Mouse (Mus musculus) right cerebral cortex, postnatal 14 days (tissue): ENCODE data around the gene Prrc2b.
A peak's percentile ranks its signal among the peaks of the same experiment; 100 is the strongest.

Experiments
- DNase-seq: peaks from one replicate; pipeline ENCODE4 v3.0.0; 2022

Gene Prrc2b

DNA sequence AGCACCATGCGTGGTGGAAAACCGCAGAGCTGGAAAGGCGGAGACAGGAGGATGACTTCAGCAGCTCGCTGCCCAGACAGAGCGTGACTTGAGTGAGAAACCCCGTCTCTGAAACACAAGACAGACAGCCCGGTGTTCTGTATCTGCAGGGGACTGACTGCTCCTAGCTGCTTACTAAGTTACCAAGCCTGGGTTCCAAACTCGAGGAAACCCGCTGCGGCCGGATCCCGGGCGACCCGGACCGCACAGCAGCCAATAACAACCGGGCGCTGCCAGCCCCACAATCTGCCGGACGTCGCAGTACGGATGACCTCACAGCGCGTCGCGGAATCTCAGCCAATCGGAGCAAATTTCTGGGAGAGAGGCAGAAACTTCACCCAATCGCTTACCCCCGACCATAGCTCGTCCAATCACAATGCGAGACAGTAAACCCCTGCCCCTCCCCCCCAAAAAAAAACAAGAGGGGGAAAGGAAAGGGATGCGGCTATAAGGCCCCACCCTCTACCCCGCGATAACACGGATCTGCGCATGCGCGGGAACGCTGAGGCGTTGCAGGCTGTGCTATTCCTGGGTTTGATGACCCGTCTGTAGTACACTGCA, 13.1 kb upstream of the Prrc2b start:
- DNase-seq, result peak; percentile 99

GRCm38 (mm10) chr2:32139377-32139776, 11.5 kb upstream of the Prrc2b start:
- no peak for DNase-seq

- DNase-seq, result no peak
Observed at GRCm38 (mm10) chr2:32140498-32140934, 10.4 kb upstream of the Prrc2b start.

DNA sequence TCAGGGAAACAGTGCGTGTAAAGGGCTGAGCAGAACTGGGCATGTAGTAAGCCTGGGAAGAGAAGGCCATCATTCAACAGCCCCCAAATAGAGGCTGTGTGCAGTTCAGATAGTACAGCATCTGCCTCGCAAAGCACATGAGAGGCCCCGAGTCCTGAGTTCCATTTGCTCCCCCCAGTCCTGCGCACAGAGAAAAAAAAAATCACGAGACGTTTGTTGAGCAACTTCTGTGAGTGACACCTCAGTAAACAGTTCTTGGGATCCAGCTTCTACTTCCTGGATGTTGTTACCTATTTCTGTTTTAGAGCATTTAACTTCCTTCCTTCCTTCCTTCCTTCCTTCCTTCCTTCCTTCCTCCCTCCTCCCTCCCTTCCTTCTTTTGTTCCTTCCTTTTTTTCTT, 9.3 kb upstream of the Prrc2b start:
- no peak for DNase-seq

GRCm38 (mm10) chr2:32142368-32142767, 8.5 kb upstream of the Prrc2b start:
- no peak for DNase-seq

DNA sequence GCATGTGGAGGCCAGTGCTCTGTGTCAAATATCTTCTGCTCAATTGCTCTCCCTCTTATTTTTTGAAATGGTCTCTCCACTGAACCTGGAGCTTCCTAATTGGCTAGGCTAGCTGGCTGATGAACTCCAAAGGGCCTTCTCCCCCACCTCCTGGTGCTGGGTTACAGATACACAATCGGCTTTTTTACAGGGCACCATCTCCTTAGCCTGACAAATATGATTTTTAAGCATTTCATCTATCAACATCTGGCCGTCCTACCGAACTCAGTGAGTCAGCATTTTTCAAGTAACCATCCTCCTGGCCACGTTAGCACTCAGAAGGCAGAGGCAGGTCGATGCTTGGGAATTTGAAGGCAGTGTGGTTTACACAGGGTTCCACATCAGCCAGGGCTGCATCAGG, 6.2 kb upstream of the Prrc2b start:
- no peak for DNase-seq

- DNase-seq, result no peak
Observed at GRCm38 (mm10) chr2:32146617-32147162, 4.2 kb upstream of the Prrc2b start.

DNA sequence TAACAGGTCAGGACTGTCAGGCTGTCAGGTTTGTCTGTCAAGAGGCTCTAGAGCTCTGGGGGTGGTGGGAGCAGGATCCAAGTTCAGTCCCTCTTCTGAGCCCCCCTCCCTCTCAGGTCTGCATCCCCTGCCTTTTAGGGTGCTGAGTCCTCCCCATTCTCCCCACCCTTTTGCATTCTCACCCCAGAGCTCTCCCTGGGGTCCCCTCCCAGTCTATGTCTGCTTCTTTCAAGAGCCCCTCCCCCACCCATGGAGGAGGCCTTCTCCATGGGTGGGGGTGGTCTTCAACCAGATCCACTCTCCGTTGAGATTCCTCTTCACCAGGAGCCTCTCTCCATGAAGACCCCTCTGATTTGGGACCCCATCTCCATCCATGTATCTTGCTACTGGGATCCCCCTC, 747 bp upstream of the Prrc2b start:
- DNase-seq, result no peak

- DNase-seq, result no peak
Observed at GRCm38 (mm10) chr2:32150562-32150923, 339 bp upstream of the Prrc2b start.

DNA sequence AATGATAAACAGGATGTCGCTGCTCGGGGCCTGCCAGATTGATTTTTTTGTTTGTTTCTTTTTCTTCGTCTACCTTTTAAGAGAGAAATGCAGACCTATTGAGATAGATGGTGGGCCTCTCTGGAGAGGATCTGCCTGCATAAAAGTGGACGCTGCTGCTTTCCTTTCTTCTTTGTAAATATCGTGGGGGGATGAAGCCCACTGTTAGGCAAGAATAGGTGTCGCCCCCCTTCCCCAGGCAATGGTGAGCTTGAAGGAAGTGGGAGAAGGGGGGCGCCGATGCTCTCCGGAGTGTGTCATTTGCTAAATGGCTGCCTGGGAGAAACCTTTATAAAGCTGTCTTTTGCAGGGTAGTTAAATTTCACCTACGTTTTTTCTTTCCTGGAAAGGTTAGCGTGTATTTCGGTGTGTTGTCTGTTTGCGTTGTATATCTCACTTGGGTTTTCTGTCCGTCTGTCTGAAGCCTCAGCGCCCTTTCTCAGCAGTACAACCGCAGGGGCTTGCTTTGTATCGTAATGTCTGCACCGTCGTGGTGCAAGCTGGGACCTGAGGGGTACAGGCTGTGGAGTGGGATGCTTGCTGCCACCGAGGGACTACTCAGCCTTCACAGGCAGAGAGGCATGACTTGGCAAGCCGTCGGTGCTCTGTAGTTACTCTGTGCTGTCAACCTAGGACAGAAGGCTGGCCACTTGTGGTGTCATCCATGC, 931 bp downstream of the Prrc2b start:
- DNase-seq, result no peak

DNA sequence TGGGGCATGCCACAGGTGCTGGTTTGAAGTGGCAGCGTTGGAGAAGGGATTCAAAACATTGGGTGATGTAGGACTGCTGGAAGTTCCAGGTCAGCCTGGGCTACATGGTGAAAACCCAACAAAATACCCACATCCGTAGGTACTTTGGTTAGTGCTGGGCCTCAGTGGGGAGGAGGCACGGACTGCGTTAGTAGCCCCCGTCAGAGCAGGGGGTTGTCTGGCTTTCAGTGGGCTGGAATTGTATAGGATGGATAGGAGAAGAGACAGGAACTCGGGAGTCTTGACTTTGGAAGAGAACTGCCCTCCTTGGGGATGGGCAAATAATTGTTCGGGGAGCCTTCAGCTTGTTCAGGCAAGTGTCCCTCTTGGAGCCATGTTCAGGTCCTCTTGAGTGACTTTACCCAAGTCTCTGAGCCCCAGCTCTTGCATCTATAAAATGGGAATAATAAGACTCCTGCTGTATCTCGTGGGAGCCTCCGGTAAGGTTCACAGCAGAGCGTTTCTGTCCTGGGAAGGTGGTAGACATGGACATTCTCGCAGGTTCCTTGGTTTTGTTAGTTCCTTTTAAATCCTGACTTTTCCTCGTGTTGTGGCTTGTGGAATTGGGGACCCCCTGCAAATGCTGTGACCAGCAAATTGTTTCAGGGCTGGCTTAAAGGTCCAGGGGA, 1.6 kb downstream of the Prrc2b start:
- DNase-seq, result no peak

DNA sequence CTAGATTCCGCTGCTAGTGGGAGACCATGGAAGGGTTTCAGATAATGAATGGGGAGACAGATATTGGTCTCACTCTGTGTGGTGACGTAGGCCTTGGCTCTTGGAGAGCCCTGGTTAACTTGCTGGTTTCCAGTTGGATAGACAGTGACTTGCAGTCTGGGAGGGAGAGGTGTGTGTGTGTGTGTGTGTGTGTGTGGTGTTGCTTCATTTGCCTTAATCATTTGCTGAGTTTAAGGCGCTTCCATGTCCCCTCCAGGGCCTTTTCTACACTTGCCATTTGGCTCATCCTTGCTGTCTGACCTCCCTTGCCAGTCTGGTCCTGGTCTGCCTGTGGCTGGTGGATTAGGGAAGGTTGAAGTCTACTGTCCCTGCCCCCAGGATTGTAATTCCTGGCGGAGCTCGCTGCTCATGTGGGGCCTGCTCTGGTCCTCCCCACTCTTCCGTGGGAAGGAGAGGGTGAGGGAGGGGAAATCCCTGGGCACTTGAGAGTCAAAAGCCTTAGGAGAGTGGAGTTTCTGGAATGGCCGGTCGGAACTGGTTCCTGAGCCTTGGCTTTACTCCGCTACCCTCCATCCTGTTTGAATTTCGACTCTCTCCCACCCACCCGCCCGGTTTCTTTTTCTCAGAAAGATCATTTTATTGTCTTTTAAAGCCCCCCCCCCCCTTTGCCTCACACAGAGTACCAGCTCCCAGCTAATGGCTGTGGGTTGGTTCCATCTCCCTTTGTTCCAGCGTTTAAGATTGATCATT, 2.3 kb downstream of the Prrc2b start:
- DNase-seq, result no peak

DNA sequence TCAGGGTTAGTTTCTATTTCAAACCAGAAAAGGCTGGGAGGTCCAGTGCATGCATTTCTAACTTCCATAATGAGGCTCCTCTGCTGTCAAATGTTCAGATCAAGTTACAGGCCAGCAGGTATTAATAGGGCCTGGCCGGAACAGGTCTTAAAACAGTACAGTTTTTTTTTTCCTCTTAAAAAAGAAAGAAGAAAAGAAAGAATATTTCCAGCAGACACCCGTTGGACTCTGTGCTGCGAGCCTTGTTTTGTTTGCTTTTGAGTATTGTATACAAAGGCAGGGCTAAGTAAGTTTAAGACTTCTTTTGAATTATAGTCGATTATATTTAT, 2.9 kb downstream of the Prrc2b start:
- DNase-seq, result no peak

DNA sequence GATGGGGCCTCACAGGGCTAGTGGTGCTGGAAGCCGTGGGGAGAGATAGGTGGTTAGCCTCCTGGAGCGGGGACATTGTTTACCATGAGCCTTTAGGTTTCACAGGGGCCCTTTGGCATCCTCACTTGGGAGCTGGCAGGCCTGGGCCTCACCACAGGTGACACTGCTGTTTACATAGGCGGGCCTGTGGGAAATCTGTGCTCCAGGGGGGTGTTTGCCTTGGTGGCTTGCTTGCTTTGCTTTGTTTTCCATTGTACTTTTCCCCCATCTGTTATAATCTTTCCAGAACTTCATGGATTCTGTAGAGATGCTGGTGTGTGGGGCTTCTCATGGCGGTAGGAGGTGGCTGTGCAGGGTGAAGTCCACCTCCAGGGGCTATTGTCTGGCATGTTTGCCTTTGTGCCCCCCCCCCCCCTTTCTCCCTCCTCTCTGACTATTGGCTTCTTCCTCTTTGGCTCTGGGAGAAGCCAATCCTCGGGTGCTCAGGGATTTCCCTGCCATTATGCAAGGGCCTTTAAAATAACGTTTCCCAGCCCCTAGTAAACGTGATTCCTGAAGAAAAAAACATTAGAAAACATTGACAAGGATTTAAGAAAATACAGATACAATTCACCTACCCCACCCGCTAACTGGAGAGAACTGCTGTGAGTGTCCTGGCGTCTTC, 3.6 kb downstream of the Prrc2b start:
- no peak for DNase-seq

DNA sequence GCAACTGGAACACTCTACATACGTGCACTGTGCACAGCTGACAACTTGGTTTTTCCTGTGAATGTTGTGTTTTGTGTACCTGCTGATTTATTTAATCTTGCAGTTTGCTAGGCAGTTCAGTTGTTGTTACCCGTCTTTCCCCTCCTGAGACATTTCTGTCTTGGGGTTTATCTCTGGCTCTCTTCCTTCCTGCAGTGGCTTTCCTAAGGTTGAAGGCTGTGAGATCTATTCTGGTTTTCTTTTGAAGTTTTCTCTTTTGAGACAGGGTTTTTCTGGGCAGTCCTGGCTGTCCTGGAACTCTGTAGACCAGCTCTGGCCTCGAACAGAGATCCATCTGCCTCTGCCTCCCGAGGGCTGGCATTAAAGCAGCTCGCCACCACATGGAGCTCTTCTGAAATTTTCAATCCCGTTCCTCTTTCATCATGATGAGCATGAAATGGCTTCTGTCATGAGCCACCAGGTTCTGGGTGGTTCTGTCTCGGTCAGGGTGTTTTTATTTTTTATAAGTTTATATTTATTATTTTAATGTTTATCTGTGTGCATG, 4.2 kb downstream of the Prrc2b start:
- no peak for DNase-seq

GRCm38 (mm10) chr2:32155614-32156013, 4.7 kb downstream of the Prrc2b start:
- no peak for DNase-seq

DNA sequence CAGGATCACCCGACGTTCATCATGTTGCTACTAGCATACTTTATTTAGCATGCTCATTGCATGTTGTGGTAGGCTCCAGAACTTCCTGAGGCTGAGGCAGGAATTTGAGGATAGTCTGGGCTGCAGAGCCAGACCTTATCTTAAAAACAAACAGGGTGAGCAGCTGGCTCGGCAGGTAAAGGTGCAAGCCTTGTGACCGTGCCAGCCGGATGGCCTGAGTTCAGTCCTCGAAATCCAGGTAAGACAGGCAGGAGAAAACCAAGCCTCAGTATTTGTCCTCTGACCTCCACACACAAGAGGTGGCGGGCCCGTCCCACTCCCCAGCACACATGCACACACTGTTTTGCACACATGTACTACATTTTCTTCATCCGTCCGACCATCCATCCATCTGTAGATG, 5.8 kb downstream of the Prrc2b start:
- no peak for DNase-seq

- DNase-seq, result no peak
Observed at GRCm38 (mm10) chr2:32157328-32157727, 6.4 kb downstream of the Prrc2b start.

DNA sequence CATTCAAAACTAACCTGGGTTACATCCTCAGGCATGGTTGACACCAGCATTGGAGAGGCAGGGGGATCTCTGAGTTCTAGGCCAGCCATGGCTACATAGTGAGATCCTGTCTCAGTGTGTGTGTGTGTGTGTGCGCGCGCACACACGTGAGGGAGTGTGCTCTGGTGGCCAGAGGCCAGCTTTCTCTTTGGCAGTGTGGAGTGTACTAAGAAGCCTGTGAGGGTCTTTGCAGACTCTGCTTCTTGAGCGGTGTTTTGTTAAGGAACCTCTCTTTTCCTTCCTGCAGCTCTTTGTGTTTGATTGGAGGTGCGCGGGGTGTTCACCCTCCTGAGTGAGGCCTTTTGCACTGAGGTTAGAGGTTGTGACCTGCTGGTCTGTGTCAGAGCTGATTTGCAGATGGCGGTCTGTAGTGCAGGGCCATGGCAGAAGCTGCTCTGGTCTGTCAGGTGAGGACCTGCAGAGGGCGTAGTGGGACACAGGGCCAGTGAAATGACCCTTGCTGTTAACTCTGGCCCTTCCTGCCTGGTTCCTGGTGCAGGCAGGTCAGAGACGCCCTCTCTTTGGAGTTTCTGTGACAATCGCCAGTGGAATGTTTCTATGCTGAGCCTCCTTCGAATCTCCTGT, 7.8 kb downstream of the Prrc2b start:
- DNase-seq, result no peak

- DNase-seq, result no peak
Observed at GRCm38 (mm10) chr2:32160525-32160924, 9.6 kb downstream of the Prrc2b start.

- no peak for DNase-seq
Observed at GRCm38 (mm10) chr2:32160967-32161366, 10.1 kb downstream of the Prrc2b start.

DNA sequence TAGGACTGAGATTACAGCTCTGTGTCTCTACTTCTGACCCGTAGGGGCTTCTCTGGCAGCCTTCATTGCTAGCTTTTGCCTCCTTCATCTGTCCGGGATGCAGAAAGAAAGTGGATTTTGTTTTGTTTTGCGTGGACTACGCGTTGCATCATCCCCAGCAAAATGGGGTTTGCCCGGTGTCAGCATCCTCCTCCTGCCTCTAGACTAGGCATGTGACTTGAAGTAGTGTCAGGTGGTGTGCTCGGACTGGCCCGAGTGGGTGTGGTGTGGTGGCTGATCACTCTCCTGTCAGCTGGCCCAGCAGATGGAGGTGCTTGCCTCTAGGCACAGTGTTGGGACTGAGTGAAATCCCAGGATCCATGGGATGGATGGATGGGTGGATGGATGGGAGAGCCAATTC, 11.2 kb downstream of the Prrc2b start:
- no peak for DNase-seq
